Mouse (Mus musculus) embryonic facial prominence, embryonic 12.5 days (tissue): ENCODE data around the gene Tcf7l2. TPM values are rescaled to one million over a fixed set of nuclear protein-coding genes. Genes with fewer than 3 reads are reported as not detected.

ENCODE experiments used
- ATAC-seq: fragments of 200-750 bp; cut with Nextera tagmentation; 2 replicates; pipeline ENCODE4 v1.8.0; 2017; ENCODE audit not compliant: insufficient number of reproducible peaks, insufficient read depth, low FRiP score, low TSS enrichment
- H3K27ac ChIP-seq: fragments of 300-500 bp; sonication (generic); 2 replicates; pipeline ENCODE4 v1.5.1; 2016; ENCODE audit warnings: mild to moderate bottlenecking
- H3K27me3 ChIP-seq: fragments of 300-500 bp; sonication (generic); 2 replicates; pipeline ENCODE4 v1.6.1; 2016; ENCODE audit warnings: mild to moderate bottlenecking, moderate library complexity
- H3K36me3 ChIP-seq: fragments of 300-500 bp; sonication (generic); 2 replicates; pipeline ENCODE4 v1.6.1; 2016; ENCODE audit warnings: mild to moderate bottlenecking
- H3K4me1 ChIP-seq: fragments of 300-500 bp; sonication (generic); 2 replicates; pipeline ENCODE4 v1.6.1; 2016
- H3K4me2 ChIP-seq: fragments of 300-500 bp; sonication (generic); replicated peaks from 2 replicates; pipeline ENCODE4 v1.6.1; 2016; ENCODE audit warnings: mild to moderate bottlenecking, moderate library complexity
- H3K4me3 ChIP-seq: fragments of 300-500 bp; sonication (generic); 2 replicates; pipeline ENCODE4 v1.5.1; 2016; ENCODE audit warnings: mild to moderate bottlenecking
- H3K9ac ChIP-seq: fragments of 300-500 bp; sonication (generic); 2 replicates; pipeline ENCODE4 v1.6.1; 2016; ENCODE audit warnings: mild to moderate bottlenecking, moderate library complexity
- H3K9me3 ChIP-seq: fragments of 300-500 bp; sonication (generic); 2 replicates; pipeline ENCODE4 v1.6.1; 2016; ENCODE audit warnings: mild to moderate bottlenecking, moderate library complexity
- WGBS: fragments of 180-500 bp; shearing (Covaris S2); methylation state at CpG from one replicate; pipeline ENCODE4 v1.1.7; 2016; 5-methylcytosine and 5-hydroxymethylcytosine counted together
- polyA plus RNA-seq: library from polyadenylated mRNA; unstranded; fragments of >200 nt; fragmentation: Nextera tagmentation; extraction: Ambion mirVana; gene quantifications from 2 replicates; pipeline ENCODE4 v1.2.1, GENCODE M21; 2016

The Tcf7l2 gene
- polyA plus RNA-seq, 1 experiment from 2014 or later = 148 TPM

GRCm38 (mm10) chr19:55732994-55733393 lies 8.6 kb upstream of the Tcf7l2 start:
- Histone ChIP-seq H3K4me2 (no peak overlapping the region), H3K9me3 (no peaks in the 10 kb centered on the region), H3K4me3 (no peak overlapping the region), H3K9ac (no peak overlapping the region), H3K27ac (no peak overlapping the region), H3K36me3 (no peaks in the 10 kb centered on the region), H3K27me3 (no peaks in the 10 kb centered on the region), H3K4me1 (no peaks in the 10 kb centered on the region; the same call in 1 of the 2 replicates)
- WGBS = 68% methylated on average over 3 of the region's 3 CpGs
- ATAC-seq = no peak

DNA sequence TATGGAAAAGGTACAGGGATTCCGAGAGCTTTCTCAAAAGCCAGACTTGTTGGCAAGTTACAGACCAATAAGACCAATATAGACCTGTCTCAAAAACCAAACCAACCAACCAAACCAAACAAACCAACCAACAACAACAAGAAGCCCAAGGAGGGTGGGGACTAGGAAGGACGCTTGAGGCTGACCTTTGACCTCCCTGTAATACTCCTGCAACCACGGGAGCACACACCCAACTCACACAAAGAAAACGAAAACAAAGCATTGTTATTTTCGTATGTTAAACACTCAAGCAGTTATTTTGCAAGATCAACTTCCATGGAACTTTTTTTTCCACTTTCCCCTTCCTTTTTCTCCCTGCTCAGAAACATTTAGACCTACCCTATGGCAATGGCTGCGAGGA lies 5.6 kb upstream of the Tcf7l2 start:
- ATAC-seq = no peak
- H3K9me3 ChIP-seq = no peaks in the 10 kb centered on the region
- H3K4me2 ChIP-seq = no peak overlapping the region
- H3K9ac ChIP-seq = no peak overlapping the region
- H3K4me1 ChIP-seq = peaks cover 4% of the 10 kb centered on the region; the same call in 1 of the 2 replicates
- WGBS = 53% methylated on average over 6 of the region's 6 CpGs
- no peak overlapping the region for H3K4me3 ChIP-seq
- H3K27me3 ChIP-seq = no peaks in the 10 kb centered on the region
- no peaks in the 10 kb centered on the region for H3K36me3 ChIP-seq
- no peak overlapping the region for H3K27ac ChIP-seq

GRCm38 (mm10) chr19:55739713-55740112 lies 1.9 kb upstream of the Tcf7l2 start:
- Histone ChIP-seq H3K27me3 (no peaks in the 10 kb centered on the region), H3K27ac (no peak overlapping the region), H3K4me1 (peaks cover 4% of the 10 kb centered on the region; the same call in 1 of the 2 replicates), H3K4me2 (no peak overlapping the region), H3K36me3 (no peaks in the 10 kb centered on the region), H3K9me3 (no peaks in the 10 kb centered on the region), H3K9ac (no peak overlapping the region), H3K4me3 (no peak overlapping the region)
- WGBS = 32% methylated on average over 4 of the region's 4 CpGs
- no peak for ATAC-seq

- H3K4me3 ChIP-seq = peak overlapping the region; percentile 91
- H3K9ac ChIP-seq = peak overlapping the region; percentile 99; the same call in 1 of the 2 replicates
- peaks cover 13% of the 10 kb centered on the region for H3K4me1 ChIP-seq
- H3K9me3 ChIP-seq = no peaks in the 10 kb centered on the region
- peak overlapping the region; percentile 86 for H3K4me2 ChIP-seq
- WGBS = 11% methylated on average over 10 of the region's 10 CpGs
- H3K36me3 ChIP-seq = no peaks in the 10 kb centered on the region
- ATAC-seq = no peak; the same call in 1 of the 2 replicates
- H3K27ac ChIP-seq = peak overlapping the region; percentile 100
- H3K27me3 ChIP-seq = no peaks in the 10 kb centered on the region
Measured at GRCm38 (mm10) chr19:55740753-55741438, 724 bp upstream of the Tcf7l2 start.

- Histone ChIP-seq H3K36me3 (no peaks in the 10 kb centered on the region), H3K9ac (peak overlapping the region; percentile 99), H3K9me3 (no peaks in the 10 kb centered on the region), H3K27me3 (no peaks in the 10 kb centered on the region), H3K27ac (peak overlapping the region; percentile 100), H3K4me3 (peak overlapping the region; percentile 91), H3K4me1 (peaks cover 29% of the 10 kb centered on the region), H3K4me2 (peak overlapping the region; percentile 86)
- ATAC-seq = no peak
- under 1% methylated on average over 67 of the region's 70 CpGs for WGBS
Measured at GRCm38 (mm10) chr19:55742386-55743000, 873 bp downstream of the Tcf7l2 start.

DNA sequence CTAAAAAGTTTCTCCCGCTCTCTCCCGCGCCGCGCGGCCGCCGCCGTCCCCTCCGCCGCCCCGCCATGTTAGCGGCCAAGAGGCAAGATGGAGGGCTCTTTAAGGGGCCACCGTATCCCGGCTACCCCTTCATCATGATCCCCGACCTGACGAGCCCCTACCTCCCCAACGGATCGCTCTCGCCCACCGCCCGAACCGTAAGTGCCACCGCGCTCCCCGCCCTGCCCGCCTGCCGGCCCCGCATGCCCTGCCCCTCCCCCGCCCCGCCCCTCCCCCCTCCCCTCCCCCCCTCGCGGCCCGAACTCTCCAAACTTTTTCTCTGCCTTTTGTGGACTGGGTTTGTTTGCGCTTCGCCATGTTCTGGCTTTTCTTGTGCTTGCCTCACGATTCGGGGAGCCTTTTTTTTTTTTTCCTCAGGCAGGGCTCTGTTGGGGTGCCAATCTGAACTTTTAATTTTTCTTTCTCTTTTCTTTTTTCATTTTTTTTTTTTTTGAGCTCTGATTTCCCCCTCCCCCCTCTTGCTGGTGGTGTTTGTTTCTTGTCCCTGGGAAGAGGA lies 1.5 kb downstream of the Tcf7l2 start:
- peak overlapping the region; percentile 86 for H3K4me2 ChIP-seq
- peaks cover 35% of the 10 kb centered on the region for H3K4me1 ChIP-seq
- H3K27me3 ChIP-seq = no peaks in the 10 kb centered on the region
- H3K9me3 ChIP-seq = no peaks in the 10 kb centered on the region
- under 1% methylated on average over 21 of the region's 38 CpGs for WGBS
- no peak for ATAC-seq
- H3K9ac ChIP-seq = peak overlapping the region; percentile 99
- H3K27ac ChIP-seq = peak overlapping the region; percentile 100
- peak overlapping the region; percentile 91 for H3K4me3 ChIP-seq
- H3K36me3 ChIP-seq = no peaks in the 10 kb centered on the region

DNA sequence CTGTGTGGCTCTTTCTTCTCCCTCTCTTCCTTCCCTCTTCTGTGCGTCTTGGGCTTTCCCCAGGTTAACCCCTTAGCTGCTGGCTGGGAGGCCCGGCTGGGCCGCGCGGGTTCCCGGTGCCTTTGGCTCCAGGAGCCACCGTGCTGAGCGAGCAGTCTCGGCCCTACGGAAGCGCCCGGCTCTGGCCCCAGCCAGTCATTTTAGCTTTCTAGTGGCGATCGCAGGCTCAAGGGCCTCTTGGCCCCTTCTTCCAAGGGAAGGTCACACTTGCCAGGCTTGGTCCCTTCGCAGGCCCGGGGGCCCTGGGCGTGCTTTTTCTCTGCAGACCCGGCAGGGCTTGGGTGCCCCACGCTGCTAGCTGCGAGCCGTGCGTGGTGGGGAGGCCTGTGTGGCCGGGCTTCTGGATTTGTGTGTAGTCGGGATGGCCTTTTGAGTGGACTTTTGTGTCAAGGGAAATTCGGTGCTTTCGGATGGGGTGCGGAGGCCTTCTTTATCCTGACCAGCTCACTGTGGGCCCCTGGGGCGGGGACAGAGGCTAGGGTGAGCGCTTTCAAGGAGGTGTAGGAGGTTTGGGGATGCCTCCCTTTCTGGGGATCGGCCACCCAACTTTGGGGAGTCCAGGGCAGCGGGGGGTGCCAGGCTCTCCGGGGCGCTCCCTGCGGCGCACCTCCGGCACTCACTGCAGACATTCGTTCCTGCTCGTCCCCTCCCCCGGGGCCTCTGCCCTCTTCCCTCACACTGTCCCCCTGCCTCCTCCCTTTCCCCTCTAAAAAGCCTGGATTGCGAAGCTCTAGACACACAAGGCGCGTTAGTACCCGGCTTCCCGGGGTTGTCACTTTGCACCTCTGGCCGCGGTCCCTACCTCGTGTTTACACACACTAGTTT lies 2.2 kb downstream of the Tcf7l2 start:
- H3K27ac ChIP-seq = peak overlapping the region; percentile 100
- H3K4me1 ChIP-seq = peaks cover 42% of the 10 kb centered on the region
- H3K9ac ChIP-seq = peak overlapping the region; percentile 99
- peak; percentile 54; the same call in 1 of the 2 replicates for ATAC-seq
- peak overlapping the region; percentile 91 for H3K4me3 ChIP-seq
- peak overlapping the region; percentile 86 for H3K4me2 ChIP-seq
- H3K36me3 ChIP-seq = no peaks in the 10 kb centered on the region
- WGBS = under 1% methylated on average over 45 of the region's 47 CpGs
- no peaks in the 10 kb centered on the region for H3K9me3 ChIP-seq
- H3K27me3 ChIP-seq = no peaks in the 10 kb centered on the region

DNA sequence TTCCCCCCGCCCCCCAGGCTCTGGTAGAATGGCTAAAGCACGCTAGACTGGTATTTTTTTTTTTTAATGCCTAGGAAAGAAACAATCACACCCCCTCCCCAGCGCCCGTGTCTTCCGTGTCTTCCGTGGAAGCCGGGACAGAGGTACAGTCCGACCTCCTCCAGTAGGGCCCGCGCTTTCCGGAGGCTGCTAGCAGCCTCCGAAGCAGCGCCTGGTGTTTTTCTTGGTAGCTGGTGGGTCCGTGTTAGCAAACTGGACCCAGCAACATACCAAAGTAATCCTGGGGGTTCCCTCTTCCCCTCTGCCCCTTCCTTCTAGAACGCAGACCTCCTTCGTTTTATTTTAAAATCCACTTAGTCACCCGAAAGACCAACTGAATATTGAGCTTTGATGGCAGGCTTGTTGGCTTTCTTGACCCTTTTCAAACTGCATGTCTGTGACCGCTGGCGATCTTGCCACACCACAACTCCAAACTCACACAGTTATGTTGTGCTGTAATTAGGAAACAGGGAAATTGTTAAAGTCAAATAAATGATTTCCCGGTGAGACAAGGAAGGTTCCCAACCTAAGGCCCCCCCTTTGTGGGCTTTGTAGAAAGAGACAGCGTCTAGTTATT lies 3.1 kb downstream of the Tcf7l2 start:
- H3K4me2 ChIP-seq = peak overlapping the region; percentile 86
- peak overlapping the region; percentile 100 for H3K27ac ChIP-seq
- H3K9ac ChIP-seq = peak overlapping the region; percentile 99
- H3K27me3 ChIP-seq = no peaks in the 10 kb centered on the region
- H3K4me3 ChIP-seq = peak overlapping the region; percentile 91
- ATAC-seq = no peak
- WGBS = under 1% methylated on average over 21 of the region's 21 CpGs
- no peaks in the 10 kb centered on the region for H3K36me3 ChIP-seq
- H3K9me3 ChIP-seq = no peaks in the 10 kb centered on the region
- H3K4me1 ChIP-seq = peaks cover 51% of the 10 kb centered on the region

GRCm38 (mm10) chr19:55745192-55745578 lies 3.6 kb downstream of the Tcf7l2 start:
- WGBS = 2% methylated on average over 9 of the region's 9 CpGs
- Histone ChIP-seq H3K36me3 (no peaks in the 10 kb centered on the region), H3K9me3 (no peaks in the 10 kb centered on the region), H3K27ac (peak overlapping the region; percentile 100), H3K9ac (peak overlapping the region; percentile 99), H3K4me1 (peaks cover 56% of the 10 kb centered on the region), H3K4me3 (peak overlapping the region; percentile 91), H3K4me2 (peak overlapping the region; percentile 86), H3K27me3 (no peaks in the 10 kb centered on the region)
- ATAC-seq = no peak

- peak overlapping the region; percentile 25; the same call in 1 of the 2 replicates for H3K9ac ChIP-seq
- H3K27ac ChIP-seq = peak overlapping the region; percentile 41; the same call in 1 of the 2 replicates
- H3K27me3 ChIP-seq = no peaks in the 10 kb centered on the region
- peaks cover 61% of the 10 kb centered on the region for H3K4me1 ChIP-seq
- H3K4me3 ChIP-seq = peak overlapping the region; percentile 25
- WGBS = 11% methylated on average over 5 of the region's 5 CpGs
- ATAC-seq = no peak
- peak overlapping the region; percentile 86 for H3K4me2 ChIP-seq
- H3K36me3 ChIP-seq = no peaks in the 10 kb centered on the region
- no peaks in the 10 kb centered on the region for H3K9me3 ChIP-seq
Measured at GRCm38 (mm10) chr19:55746241-55746640, 4.6 kb downstream of the Tcf7l2 start.
